Mouse (Mus musculus): Measurements from ENCODE around the gene Slc24a5. TPM values are rescaled to one million over a fixed set of nuclear protein-coding genes. Genes with fewer than 3 reads are reported as not detected.
"Not testable (repeated sequence)": the region's sequence is repeated elsewhere in the genome, so short reads cannot be mapped to it uniquely, and the experiment has no call there.

The Slc24a5 gene
- polyA plus RNA-seq, 1 experiment from 2014 or later, result 0.73 TPM

GRCm38 (mm10) chr2:125062944-125063343, 5.0 kb upstream of the Slc24a5 start:
- Histone ChIP-seq H3K27me3 (ENCODE audit: control insufficient read depth, insufficient read depth, low read length) (no peaks in the 10 kb centered on the region), H3K4me2 (replicated peaks; ENCODE audit: low read depth) (no peak overlapping the region), H3K9me3 (ENCODE audit: control insufficient read depth, low read length) (no peaks in the 10 kb centered on the region), H3K36me3 (ENCODE audit: control insufficient read depth, insufficient read depth, low read length) (no peaks in the 10 kb centered on the region), H3K27ac (replicated peaks) (no peak overlapping the region), H3K4me1 (replicated peaks; ENCODE audit: control insufficient read depth, insufficient read depth) (no peaks in the 10 kb centered on the region), H3K9ac (ENCODE audit: low read length) (no peak overlapping the region), H3K4me3 (ENCODE audit: low read depth, low read length) (no peak overlapping the region)
- no peak for ATAC-seq (ENCODE audit: low FRiP score, low TSS enrichment)
- 52% methylated on average over 4 of the region's 4 CpGs for whole genome bisulfite sequencing
- no peak for DNase-seq (ENCODE audit: low spot score)
- no peak for TF ChIP-seq CTCF (IDR thresholded peaks at IDR 0.05; ENCODE audit: low read depth)
- TF ChIP-seq EP300 (optimal IDR thresholded peaks at IDR 0.05), result no peak

GRCm38 (mm10) chr2:125067373-125067772, 551 bp upstream of the Slc24a5 start:
- H3K27me3 ChIP-seq (ENCODE audit: control insufficient read depth, insufficient read depth, low read length), result no peaks in the 10 kb centered on the region
- H3K36me3 ChIP-seq (ENCODE audit: control insufficient read depth, insufficient read depth, low read length), result no peaks in the 10 kb centered on the region
- H3K4me3 ChIP-seq (ENCODE audit: low read depth, low read length), result no peak overlapping the region
- H3K9me3 ChIP-seq (ENCODE audit: control insufficient read depth, low read length), result no peaks in the 10 kb centered on the region
- ATAC-seq (ENCODE audit: low FRiP score, low TSS enrichment) (no peak), DNase-seq (ENCODE audit: low spot score) (no peak)
- no peak overlapping the region for H3K9ac ChIP-seq (ENCODE audit: low read length)
- H3K4me2 ChIP-seq (replicated peaks; ENCODE audit: low read depth), result no peak overlapping the region
- WGBS, result 83% methylated on average over 7 of the region's 7 CpGs
- TF ChIP-seq CTCF (IDR thresholded peaks at IDR 0.05; ENCODE audit: low read depth) (no peak), EP300 (optimal IDR thresholded peaks at IDR 0.05) (no peak)
- no peak overlapping the region for H3K27ac ChIP-seq (replicated peaks)
- no peaks in the 10 kb centered on the region for H3K4me1 ChIP-seq (replicated peaks; ENCODE audit: control insufficient read depth, insufficient read depth)

GRCm38 (mm10) chr2:125068696-125069095, 772 bp downstream of the Slc24a5 start:
- TF ChIP-seq EP300 (optimal IDR thresholded peaks at IDR 0.05) (no peak), CTCF (IDR thresholded peaks at IDR 0.05; ENCODE audit: low read depth) (no peak)
- ATAC-seq (ENCODE audit: low FRiP score, low TSS enrichment), result no peak
- 90% methylated on average over 12 of the region's 12 CpGs for WGBS

GRCm38 (mm10) chr2:125073056-125073780, 5.3 kb downstream of the Slc24a5 start:
- H3K27me3 ChIP-seq (ENCODE audit: control insufficient read depth, insufficient read depth, low read length), result no peaks in the 10 kb centered on the region
- DNase-seq (ENCODE audit: low spot score), result no peak
- 77% methylated on average over 3 of the region's 3 CpGs for WGBS

More at GRCm38 (mm10) chr2:125068696-125069095, 772 bp downstream of the Slc24a5 start:
- no peak for DNase-seq (ENCODE audit: low spot score)
- H3K27ac ChIP-seq (replicated peaks), result no peak overlapping the region
- no peak overlapping the region for H3K9ac ChIP-seq (ENCODE audit: low read length)
- H3K9me3 ChIP-seq (ENCODE audit: control insufficient read depth, low read length), result no peaks in the 10 kb centered on the region
- no peak overlapping the region for H3K4me3 ChIP-seq (ENCODE audit: low read depth, low read length)
- no peak overlapping the region for H3K4me2 ChIP-seq (replicated peaks; ENCODE audit: low read depth)
- no peaks in the 10 kb centered on the region for H3K36me3 ChIP-seq (ENCODE audit: control insufficient read depth, insufficient read depth, low read length)
- H3K4me1 ChIP-seq (replicated peaks; ENCODE audit: control insufficient read depth, insufficient read depth), result no peaks in the 10 kb centered on the region
- H3K27me3 ChIP-seq (ENCODE audit: control insufficient read depth, insufficient read depth, low read length), result no peaks in the 10 kb centered on the region

GRCm38 (mm10) chr2:125083879-125084278, 16.0 kb downstream of the Slc24a5 start:
- DNase-seq (ENCODE audit: low spot score), result no peak
- TF ChIP-seq CTCF (IDR thresholded peaks at IDR 0.05; ENCODE audit: low read depth) (no peak), EP300 (optimal IDR thresholded peaks at IDR 0.05) (no peak)
- no peaks in the 10 kb centered on the region for H3K9me3 ChIP-seq (ENCODE audit: control insufficient read depth, low read length)
- H3K27me3 ChIP-seq (ENCODE audit: control insufficient read depth, insufficient read depth, low read length), result no peaks in the 10 kb centered on the region
- H3K36me3 ChIP-seq (ENCODE audit: control insufficient read depth, insufficient read depth, low read length), result no peaks in the 10 kb centered on the region; the same call in 1 of the 2 replicates
- H3K4me2 ChIP-seq (replicated peaks; ENCODE audit: low read depth), result no peak overlapping the region
- no peaks in the 10 kb centered on the region for H3K4me1 ChIP-seq (replicated peaks; ENCODE audit: control insufficient read depth, insufficient read depth)
- no peak overlapping the region for H3K9ac ChIP-seq (ENCODE audit: low read length)
- H3K27ac ChIP-seq (replicated peaks), result no peak overlapping the region
- 44% methylated on average over 1 of the region's 1 CpGs for WGBS
- no peak for ATAC-seq (ENCODE audit: low FRiP score, low TSS enrichment)
- H3K4me3 ChIP-seq (ENCODE audit: low read depth, low read length), result no peak overlapping the region

More at GRCm38 (mm10) chr2:125073056-125073780, 5.3 kb downstream of the Slc24a5 start:
- no peaks in the 10 kb centered on the region for H3K9me3 ChIP-seq (ENCODE audit: control insufficient read depth, low read length)
- no peak for ATAC-seq (ENCODE audit: low FRiP score, low TSS enrichment)
- no peak overlapping the region for H3K27ac ChIP-seq (replicated peaks)
- no peaks in the 10 kb centered on the region for H3K36me3 ChIP-seq (ENCODE audit: control insufficient read depth, insufficient read depth, low read length)
- no peak overlapping the region for H3K4me2 ChIP-seq (replicated peaks; ENCODE audit: low read depth)
- no peaks in the 10 kb centered on the region for H3K4me1 ChIP-seq (replicated peaks; ENCODE audit: control insufficient read depth, insufficient read depth)
- TF ChIP-seq CTCF (IDR thresholded peaks at IDR 0.05; ENCODE audit: low read depth) (no peak), EP300 (optimal IDR thresholded peaks at IDR 0.05) (no peak)
- H3K9ac ChIP-seq (ENCODE audit: low read length), result no peak overlapping the region
- H3K4me3 ChIP-seq (ENCODE audit: low read depth, low read length), result no peak overlapping the region

- 95% methylated on average over 7 of the region's 7 CpGs for WGBS
- DNase-seq (ENCODE audit: low spot score), result no peak
- no peaks in the 10 kb centered on the region for H3K4me1 ChIP-seq (replicated peaks; ENCODE audit: control insufficient read depth, insufficient read depth)
- no peaks in the 10 kb centered on the region; the same call in 1 of the 2 replicates for H3K36me3 ChIP-seq (ENCODE audit: control insufficient read depth, insufficient read depth, low read length)
- H3K9ac ChIP-seq (ENCODE audit: low read length), result no peak overlapping the region
- no peak overlapping the region for H3K27ac ChIP-seq (replicated peaks)
- H3K4me2 ChIP-seq (replicated peaks; ENCODE audit: low read depth), result no peak overlapping the region
- no peak overlapping the region for H3K4me3 ChIP-seq (ENCODE audit: low read depth, low read length)
- H3K27me3 ChIP-seq (ENCODE audit: control insufficient read depth, insufficient read depth, low read length), result no peaks in the 10 kb centered on the region
- TF ChIP-seq EP300 (optimal IDR thresholded peaks at IDR 0.05) (no peak), CTCF (IDR thresholded peaks at IDR 0.05; ENCODE audit: low read depth) (no peak)
- no peak for ATAC-seq (ENCODE audit: low FRiP score, low TSS enrichment)
- no peaks in the 10 kb centered on the region for H3K9me3 ChIP-seq (ENCODE audit: control insufficient read depth, low read length)
These were observed 20.8 kb downstream of the Slc24a5 start for GRCm38 (mm10) chr2:125088757-125089156.

- not testable (repeated sequence) for H3K36me3 ChIP-seq (ENCODE audit: control insufficient read depth, insufficient read depth, low read length); ATAC-seq (ENCODE audit: low FRiP score, low TSS enrichment); H3K4me1 ChIP-seq (replicated peaks; ENCODE audit: control insufficient read depth, insufficient read depth); H3K9ac ChIP-seq (ENCODE audit: low read length); H3K27ac ChIP-seq (replicated peaks); DNase-seq (ENCODE audit: low spot score); H3K27me3 ChIP-seq (ENCODE audit: control insufficient read depth, insufficient read depth, low read length); H3K9me3 ChIP-seq (ENCODE audit: control insufficient read depth, low read length); H3K4me2 ChIP-seq (replicated peaks; ENCODE audit: low read depth); H3K4me3 ChIP-seq (ENCODE audit: low read depth, low read length)
- WGBS, result 63% methylated on average over 3 of the region's 3 CpGs
These were observed 24.2 kb downstream of the Slc24a5 start for GRCm38 (mm10) chr2:125092123-125092522.

- DNase-seq (ENCODE audit: low spot score); H3K4me2 ChIP-seq (replicated peaks; ENCODE audit: low read depth); H3K9me3 ChIP-seq (ENCODE audit: control insufficient read depth, low read length); H3K27ac ChIP-seq (replicated peaks); H3K9ac ChIP-seq (ENCODE audit: low read length); H3K36me3 ChIP-seq (ENCODE audit: control insufficient read depth, insufficient read depth, low read length); H3K27me3 ChIP-seq (ENCODE audit: control insufficient read depth, insufficient read depth, low read length); ATAC-seq (ENCODE audit: low FRiP score, low TSS enrichment); H3K4me1 ChIP-seq (replicated peaks; ENCODE audit: control insufficient read depth, insufficient read depth); H3K4me3 ChIP-seq (ENCODE audit: low read depth, low read length): not testable (repeated sequence)
- WGBS, result 98% methylated on average over 13 of the region's 13 CpGs
These were observed 36.6 kb downstream of the Slc24a5 start for GRCm38 (mm10) chr2:125104491-125104890.
